Mouse (Mus musculus): Measurements from ENCODE around the gene Fggy.

- TF ChIP-seq CTCF (IDR thresholded peaks at IDR 0.05; ENCODE audit: low read depth, low read length), result no peak
- TF ChIP-seq POLR2A (IDR thresholded peaks at IDR 0.05; ENCODE audit: extremely low read depth, insufficient read depth, low read length), result no peak
Observed at GRCm38 (mm10) chr4:95875896-95876295, 318.6 kb downstream of the Fggy start.
